Mouse (Mus musculus): ENCODE measurements around the gene Prorsd1. TPM values are rescaled to one million over a fixed set of nuclear protein-coding genes. Genes with fewer than 3 reads are reported as not detected.
A peak's percentile ranks its signal among the peaks of the same experiment; 100 is the strongest.

Prorsd1 gene
- polyA plus RNA-seq, 1 experiment = 0.09 TPM

- WGBS = 3% methylated on average over 47 of the region's 47 CpGs
- TF ChIP-seq CTCF (IDR thresholded peaks at IDR 0.05; ENCODE audit: extremely low read depth, insufficient read length, insufficient replicate concordance, low read depth, low read length) (no peak), POLR2A (IDR thresholded peaks at IDR 0.05; ENCODE audit: low read depth, low read length) (peak; percentile 79)
- peak within 1 kb of the TSS; percentile 81 for H3K4me3 ChIP-seq (ENCODE audit: low read depth, low read length)
- peaks cover 12% of the 10 kb centered on the region for H3K36me3 ChIP-seq (ENCODE audit: control insufficient read depth, insufficient read depth, low read length)
- H3K27ac ChIP-seq (ENCODE audit: insufficient read depth, low read depth, low read length) = peak within 1 kb of the TSS; percentile 25
- H3K27me3 ChIP-seq (ENCODE audit: control insufficient read depth, insufficient read depth, low read length) = no peaks in the 10 kb centered on the region
- H3K4me1 ChIP-seq (ENCODE audit: control insufficient read depth, insufficient read depth, insufficient read length, low read length) = peaks cover 3% of the 10 kb centered on the region; the same call in 1 of the 2 replicates
Measured at GRCm38 (mm10) chr11:29525988-29526794, 11.4 kb upstream of the Prorsd1 start, which contains the start of gene Mtif2. Gene Mtif2, plus strand, starts transcription at chr11:29526408.

DNA sequence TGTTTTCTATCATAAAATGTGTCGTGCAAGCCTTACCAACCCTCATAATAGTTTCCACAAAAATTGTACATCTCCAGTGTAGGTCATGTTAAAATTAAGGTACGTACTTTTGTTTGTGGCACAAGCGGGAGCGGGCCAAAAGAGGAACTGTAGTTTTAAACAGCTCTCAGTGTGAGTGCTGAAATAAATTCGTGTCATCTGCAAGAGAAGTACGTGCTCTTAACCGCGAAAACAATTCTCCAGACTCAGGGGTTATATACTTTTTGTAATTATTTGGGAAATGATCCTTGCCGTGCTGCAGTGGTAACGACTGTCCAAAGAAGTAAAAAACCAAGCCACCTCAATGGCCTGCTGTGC is 530 bp downstream of the Prorsd1 start:
- WGBS = 17% methylated on average over 10 of the region's 10 CpGs
- Histone ChIP-seq H3K36me3 (ENCODE audit: control insufficient read depth, insufficient read depth, low read length) (peaks cover 10% of the 10 kb centered on the region), H3K27ac (ENCODE audit: insufficient read depth, low read depth, low read length) (peak overlapping the region; percentile 45; the same call in 1 of the 2 replicates), H3K4me3 (ENCODE audit: low read depth, low read length) (peak overlapping the region; percentile 77; the same call in 1 of the 2 replicates), H3K27me3 (ENCODE audit: control insufficient read depth, insufficient read depth, low read length) (no peaks in the 10 kb centered on the region), H3K4me1 (ENCODE audit: control insufficient read depth, insufficient read depth, insufficient read length, low read length) (peaks cover 3% of the 10 kb centered on the region; the same call in 1 of the 2 replicates)
- TF ChIP-seq POLR2A (IDR thresholded peaks at IDR 0.05; ENCODE audit: low read depth, low read length) = no peak

DNA sequence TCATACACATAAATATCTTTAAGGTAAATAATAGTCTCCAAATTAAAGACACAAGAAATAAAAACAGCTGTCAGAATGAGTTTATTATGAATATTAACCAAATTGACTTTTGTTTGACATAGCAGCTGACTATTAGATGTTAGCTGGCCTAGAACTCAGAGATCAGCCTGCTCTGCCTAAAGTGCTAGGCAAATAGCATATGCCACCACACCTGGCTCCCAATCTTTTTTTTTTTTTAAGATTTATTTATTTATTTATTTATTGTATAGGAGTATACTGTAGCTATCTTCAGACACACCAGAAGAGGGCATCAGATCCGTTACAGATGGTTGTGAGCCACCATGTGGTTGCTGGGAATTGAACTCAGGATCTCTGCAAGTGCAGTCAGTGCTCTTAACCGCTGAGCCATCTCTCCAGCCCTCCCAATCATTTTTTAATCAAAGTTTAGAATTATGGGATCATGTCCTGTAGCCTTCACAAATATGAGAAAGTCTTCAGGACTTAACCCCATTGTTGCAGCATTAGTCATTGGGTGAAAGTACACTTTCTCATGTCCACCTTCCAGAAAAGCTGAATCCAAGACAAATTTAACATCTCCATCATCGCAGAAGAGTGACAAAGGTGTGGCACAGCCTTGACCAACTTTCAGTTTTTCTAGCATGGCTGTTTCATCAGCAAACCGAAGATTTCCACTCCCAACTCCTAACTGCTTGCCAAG is 1.9 kb downstream of the Prorsd1 start:
- WGBS = 89% methylated on average over 4 of the region's 4 CpGs
- H3K4me3 ChIP-seq (ENCODE audit: low read depth, low read length) = no peak overlapping the region

DNA sequence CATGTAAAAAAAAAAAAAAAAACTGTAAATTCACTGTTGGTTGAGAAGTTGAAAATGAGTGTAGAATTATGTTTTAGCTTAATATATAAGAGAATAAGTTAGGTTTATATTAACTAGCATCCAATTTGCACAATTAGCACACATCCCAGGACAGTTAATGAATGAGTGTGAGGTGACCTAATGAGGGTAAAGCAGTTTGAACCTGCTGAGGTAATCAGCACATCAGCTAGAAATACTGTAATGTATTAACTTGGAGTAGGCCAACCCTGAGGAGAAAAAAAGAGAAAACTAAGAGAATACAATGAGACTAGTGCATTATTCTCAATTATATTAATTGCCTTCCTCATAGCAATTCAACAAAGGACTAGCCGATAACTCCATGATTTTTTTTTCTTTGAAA is 5.4 kb downstream of the Prorsd1 start:
- no peak overlapping the region for H3K4me3 ChIP-seq (ENCODE audit: low read depth, low read length)
- H3K36me3 ChIP-seq (ENCODE audit: control insufficient read depth, insufficient read depth, low read length) = peaks cover 10% of the 10 kb centered on the region
- no peaks in the 10 kb centered on the region for H3K4me1 ChIP-seq (ENCODE audit: control insufficient read depth, insufficient read depth, insufficient read length, low read length)
- 98% methylated on average over 1 of the region's 1 CpGs for WGBS
- TF ChIP-seq POLR2A (IDR thresholded peaks at IDR 0.05; ENCODE audit: low read depth, low read length) (no peak), CTCF (IDR thresholded peaks at IDR 0.05; ENCODE audit: extremely low read depth, insufficient read length, insufficient replicate concordance, low read depth, low read length) (no peak)
- H3K27me3 ChIP-seq (ENCODE audit: control insufficient read depth, insufficient read depth, low read length) = no peaks in the 10 kb centered on the region
- H3K27ac ChIP-seq (ENCODE audit: insufficient read depth, low read depth, low read length) = no peak overlapping the region

More for the DNA sequence above, 1.9 kb downstream of the Prorsd1 start:
- H3K27me3 ChIP-seq (ENCODE audit: control insufficient read depth, insufficient read depth, low read length) = no peaks in the 10 kb centered on the region
- H3K36me3 ChIP-seq (ENCODE audit: control insufficient read depth, insufficient read depth, low read length) = peaks cover 10% of the 10 kb centered on the region
- peaks cover 3% of the 10 kb centered on the region; the same call in 1 of the 2 replicates for H3K4me1 ChIP-seq (ENCODE audit: control insufficient read depth, insufficient read depth, insufficient read length, low read length)
- TF ChIP-seq CTCF (IDR thresholded peaks at IDR 0.05; ENCODE audit: extremely low read depth, insufficient read length, insufficient replicate concordance, low read depth, low read length) = no peak
- no peak for TF ChIP-seq POLR2A (IDR thresholded peaks at IDR 0.05; ENCODE audit: low read depth, low read length)
- H3K27ac ChIP-seq (ENCODE audit: insufficient read depth, low read depth, low read length) = no peak overlapping the region

GRCm38 (mm10) chr11:29504899-29505625 is 9.8 kb downstream of the Prorsd1 start:
- no peaks in the 10 kb centered on the region for H3K4me1 ChIP-seq (ENCODE audit: control insufficient read depth, insufficient read depth, insufficient read length, low read length)
- no peak overlapping the region for H3K27ac ChIP-seq (ENCODE audit: insufficient read depth, low read depth, low read length)
- H3K27me3 ChIP-seq (ENCODE audit: control insufficient read depth, insufficient read depth, low read length) = no peaks in the 10 kb centered on the region
- H3K36me3 ChIP-seq (ENCODE audit: control insufficient read depth, insufficient read depth, low read length) = no peaks in the 10 kb centered on the region
- H3K4me3 ChIP-seq (ENCODE audit: low read depth, low read length) = no peak overlapping the region
- 83% methylated on average over 2 of the region's 2 CpGs for WGBS
- TF ChIP-seq CTCF (IDR thresholded peaks at IDR 0.05; ENCODE audit: extremely low read depth, insufficient read length, insufficient replicate concordance, low read depth, low read length) = no peak
- no peak for TF ChIP-seq POLR2A (IDR thresholded peaks at IDR 0.05; ENCODE audit: low read depth, low read length)

DNA sequence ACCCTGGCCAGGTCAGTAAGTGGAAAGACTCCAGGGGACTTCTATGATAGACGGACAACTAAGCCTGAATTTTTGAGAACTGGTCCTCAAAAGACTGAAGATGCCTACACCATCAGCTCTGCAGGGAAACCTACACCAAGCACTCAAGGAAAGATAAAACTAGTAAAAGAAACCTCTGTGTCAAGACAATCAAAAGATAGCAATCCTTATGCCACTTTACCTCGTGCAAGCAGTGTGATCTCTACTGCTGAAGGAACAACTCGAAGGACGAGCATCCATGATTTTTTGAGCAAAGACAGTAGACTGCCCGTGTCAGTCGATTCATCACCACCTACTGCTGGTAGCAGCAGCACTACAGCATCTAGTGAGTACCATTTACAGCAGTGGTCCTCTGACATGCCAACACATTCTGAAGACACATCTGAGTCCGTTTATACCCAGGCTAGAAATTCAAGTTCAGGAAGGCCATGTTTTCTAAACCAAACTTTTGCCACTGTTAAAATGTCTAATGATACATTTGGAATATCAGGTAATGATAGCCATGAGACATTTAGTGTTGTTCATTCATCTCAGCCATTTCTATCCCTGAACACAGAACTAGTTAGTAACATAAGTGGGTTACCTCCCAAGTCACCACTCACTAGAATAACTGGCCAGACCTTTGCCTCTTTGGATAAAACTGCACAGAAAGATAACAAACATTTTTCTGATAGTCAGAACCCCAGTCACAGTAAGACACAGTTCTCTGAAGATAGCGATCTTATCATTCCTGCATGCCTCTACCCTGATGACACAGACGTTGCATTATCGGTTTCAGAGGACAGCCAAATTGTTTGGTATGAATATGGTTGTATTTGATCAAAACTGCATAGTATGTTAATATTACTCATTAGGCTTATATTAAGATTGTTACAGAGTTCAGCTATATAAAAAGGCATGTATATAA is 10.6 kb downstream of the Prorsd1 start:
- H3K27me3 ChIP-seq (ENCODE audit: control insufficient read depth, insufficient read depth, low read length) = no peaks in the 10 kb centered on the region
- H3K36me3 ChIP-seq (ENCODE audit: control insufficient read depth, insufficient read depth, low read length) = peaks cover 2% of the 10 kb centered on the region; the same call in 1 of the 2 replicates
- H3K4me1 ChIP-seq (ENCODE audit: control insufficient read depth, insufficient read depth, insufficient read length, low read length) = no peaks in the 10 kb centered on the region
- H3K27ac ChIP-seq (ENCODE audit: insufficient read depth, low read depth, low read length) = no peak overlapping the region
- WGBS = 79% methylated on average over 10 of the region's 10 CpGs
- H3K4me3 ChIP-seq (ENCODE audit: low read depth, low read length) = no peak overlapping the region
- TF ChIP-seq CTCF (IDR thresholded peaks at IDR 0.05; ENCODE audit: extremely low read depth, insufficient read length, insufficient replicate concordance, low read depth, low read length) (no peak), POLR2A (IDR thresholded peaks at IDR 0.05; ENCODE audit: low read depth, low read length) (no peak)
